Mouse (Mus musculus) c-Kit-positive CD71-negative TER-119-negative erythroid progenitor cells, embryonic 14.5 days (primary cell): ENCODE measurements around the gene Zfp12.
A peak's percentile ranks its signal among the peaks of the same experiment; 100 is the strongest.
"Not testable (repeated sequence)": the region's sequence is repeated elsewhere in the genome, so short reads cannot be mapped to it uniquely, and the experiment has no call there.

Experiments used
- DNase-seq: peaks from one replicate; pipeline ENCODE4 v3.0.0-alpha.2; 2013; ENCODE audit warnings: low read depth

The Zfp12 gene

GRCm38 (mm10) chr5:143235028-143235693 lies at the start of gene Zfp12:
Gene Zfp12 (plus strand): TSS chr5:143235163.
- peak; percentile 85 for DNase-seq

- DNase-seq: not testable (repeated sequence)
Observed at GRCm38 (mm10) chr5:143188014-143188413, 46.9 kb upstream of the Zfp12 start.

- no peak for DNase-seq
Observed at GRCm38 (mm10) chr5:143192806-143193205, 42.2 kb upstream of the Zfp12 start.

- not testable (repeated sequence) for DNase-seq
Observed at GRCm38 (mm10) chr5:143194747-143195146, 40.2 kb upstream of the Zfp12 start.

- DNase-seq: no peak
Observed at GRCm38 (mm10) chr5:143195166-143195565, 39.8 kb upstream of the Zfp12 start.

- DNase-seq: no peak
Observed at GRCm38 (mm10) chr5:143196506-143196905, 38.5 kb upstream of the Zfp12 start.

GRCm38 (mm10) chr5:143205015-143205414 lies 29.9 kb upstream of the Zfp12 start:
- DNase-seq: no peak

- DNase-seq: no peak
Observed at GRCm38 (mm10) chr5:143213832-143214231, 21.1 kb upstream of the Zfp12 start.

- no peak for DNase-seq
Observed at GRCm38 (mm10) chr5:143220996-143221395, 14.0 kb upstream of the Zfp12 start.

- no peak for DNase-seq
Observed at GRCm38 (mm10) chr5:143222287-143222686, 12.7 kb upstream of the Zfp12 start.

- DNase-seq: no peak
Observed at GRCm38 (mm10) chr5:143226790-143227189, 8.2 kb upstream of the Zfp12 start, which contains the start of gene Spdye4a. Gene Spdye4a (minus strand): TSS chr5:143226890.

GRCm38 (mm10) chr5:143236036-143236435 lies 1.1 kb downstream of the Zfp12 start:
- DNase-seq: no peak

- no peak for DNase-seq
Observed at GRCm38 (mm10) chr5:143244926-143245325, 10.0 kb downstream of the Zfp12 start.

- no peak for DNase-seq
Observed at GRCm38 (mm10) chr5:143252039-143252438, 17.1 kb downstream of the Zfp12 start.

- no peak for DNase-seq
Observed at GRCm38 (mm10) chr5:143252791-143253185, 17.8 kb downstream of the Zfp12 start.

GRCm38 (mm10) chr5:143253186-143253880 lies 18.4 kb downstream of the Zfp12 start:
- no peak for DNase-seq

- no peak for DNase-seq
Observed at GRCm38 (mm10) chr5:143253881-143254486, 19.0 kb downstream of the Zfp12 start.

GRCm38 (mm10) chr5:143254487-143255130 lies 19.6 kb downstream of the Zfp12 start:
- no peak for DNase-seq

GRCm38 (mm10) chr5:143255131-143255519 lies 20.2 kb downstream of the Zfp12 start:
- DNase-seq: no peak

- DNase-seq: no peak
Observed at GRCm38 (mm10) chr5:143255802-143256201, 20.8 kb downstream of the Zfp12 start.

- no peak for DNase-seq
Observed at GRCm38 (mm10) chr5:143261636-143262035, 26.7 kb downstream of the Zfp12 start.

- no peak for DNase-seq
Observed at GRCm38 (mm10) chr5:143264689-143265088, 29.7 kb downstream of the Zfp12 start.

- DNase-seq: no peak
Observed at GRCm38 (mm10) chr5:143265409-143265808, 30.4 kb downstream of the Zfp12 start.
